Mouse (Mus musculus) small intestine, adult 2 months (tissue): ENCODE data around the gene Ehd4. TPM values are rescaled to one million over a fixed set of nuclear protein-coding genes. Genes with fewer than 3 reads are reported as not detected.

Source experiments
- H3K27ac ChIP-seq: fragments of 200-500 bp; 2 replicates; pipeline ENCODE4 v1.5.1; 2012; ENCODE audit warnings: low read depth, low read length, control low read depth, inconsistent platforms; ENCODE audit not compliant: insufficient read depth
- H3K27me3 ChIP-seq: fragments of 200-500 bp; 2 replicates; pipeline ENCODE4 v1.6.1; 2012; ENCODE audit warnings: mild to moderate bottlenecking, moderate library complexity, low read length, inconsistent platforms; ENCODE audit not compliant: control insufficient read depth, insufficient read depth
- H3K36me3 ChIP-seq: fragments of 200-500 bp; 2 replicates; pipeline ENCODE4 v1.6.1; 2012; ENCODE audit warnings: mild to moderate bottlenecking, low read length, control low read depth, inconsistent platforms; ENCODE audit not compliant: control insufficient read depth, insufficient read depth
- H3K4me1 ChIP-seq: fragments of 200-500 bp; 2 replicates; pipeline ENCODE4 v1.6.1; 2012; ENCODE audit warnings: low read length, inconsistent platforms, mixed read lengths; ENCODE audit not compliant: control insufficient read depth, insufficient read depth, insufficient read length
- H3K4me3 ChIP-seq: fragments of 200-500 bp; 2 replicates; pipeline ENCODE4 v1.5.1; 2012; ENCODE audit warnings: low read depth, mild to moderate bottlenecking, control low read depth, inconsistent platforms, low read length, moderate library complexity
- CTCF ChIP-seq: fragments of 200-500 bp; IDR thresholded peaks from 2 replicates; pipeline ENCODE4 v1.5.1; 2012; ENCODE audit warnings: low read depth, mild to moderate bottlenecking, control low read depth, inconsistent platforms, low read length, moderate library complexity, mixed read lengths; ENCODE audit not compliant: insufficient replicate concordance, insufficient read length; ENCODE audit errors: extremely low read depth
- POLR2A ChIP-seq: fragments of 200-500 bp; IDR thresholded peaks from 2 replicates; pipeline ENCODE4 v1.6.1; 2012; ENCODE audit warnings: low read depth, mild to moderate bottlenecking, control low read depth, inconsistent platforms, low read length, moderate library complexity
- WGBS: fragments of 180-500 bp; shearing (Covaris S2); methylation state at CpG from one replicate; pipeline ENCODE4 v1.1.7; 2018; 5-methylcytosine and 5-hydroxymethylcytosine counted together
- polyA plus RNA-seq: library from polyadenylated mRNA; depleted of rRNA; stranded (reverse); fragments of >200 nt; gene quantifications from 2 replicates; pipeline ENCODE4 v1.2.3, GENCODE M21; 2012

The Ehd4 gene
- polyA plus RNA-seq, 1 experiment: 30.7 TPM

DNA sequence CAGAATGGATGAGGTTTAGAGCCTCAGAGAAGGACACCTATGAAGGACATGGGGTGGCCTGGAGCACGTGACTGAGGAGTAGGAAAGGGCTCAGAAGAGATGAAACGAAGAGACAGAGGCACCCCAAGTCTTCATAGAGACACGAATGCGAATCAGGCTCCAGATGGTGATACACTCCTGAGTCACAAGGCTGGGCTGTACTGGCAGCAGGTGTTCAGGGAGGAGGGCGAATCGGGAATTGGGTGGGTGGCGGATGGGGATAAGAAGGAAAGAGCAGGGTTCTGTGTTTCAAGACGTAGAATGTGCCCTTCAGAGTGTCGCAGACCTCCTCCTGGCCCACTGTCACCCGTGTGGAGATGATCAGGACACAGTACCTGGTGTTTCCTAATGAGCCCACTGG lies 89.2 kb downstream of the Ehd4 start:
- no peak overlapping the region for H3K4me3 ChIP-seq
- H3K27ac ChIP-seq: no peak overlapping the region
- TF ChIP-seq CTCF (no peak), POLR2A (no peak)
- no peaks in the 10 kb centered on the region; the same call in 1 of the 2 replicates for H3K4me1 ChIP-seq
- WGBS: 83% methylated on average over 10 of the region's 10 CpGs
- no peaks in the 10 kb centered on the region for H3K27me3 ChIP-seq
- no peaks in the 10 kb centered on the region for H3K36me3 ChIP-seq

GRCm38 (mm10) chr2:120064639-120065038 lies 89.8 kb downstream of the Ehd4 start:
- Histone ChIP-seq H3K4me3 (no peak overlapping the region), H3K27ac (no peak overlapping the region), H3K4me1 (no peaks in the 10 kb centered on the region; the same call in 1 of the 2 replicates), H3K27me3 (no peaks in the 10 kb centered on the region), H3K36me3 (no peaks in the 10 kb centered on the region)
- WGBS: 71% methylated on average over 6 of the region's 6 CpGs
- TF ChIP-seq POLR2A (no peak), CTCF (no peak)

- no peak overlapping the region for H3K27ac ChIP-seq
- 88% methylated on average over 8 of the region's 8 CpGs for WGBS
- H3K4me3 ChIP-seq: no peak overlapping the region
- H3K27me3 ChIP-seq: no peaks in the 10 kb centered on the region
- TF ChIP-seq POLR2A (no peak; the same call in 1 of the 2 replicates), CTCF (no peak)
- no peaks in the 10 kb centered on the region for H3K4me1 ChIP-seq
- H3K36me3 ChIP-seq: no peaks in the 10 kb centered on the region
These were observed 92.2 kb downstream of the Ehd4 start for GRCm38 (mm10) chr2:120062248-120062647.

DNA sequence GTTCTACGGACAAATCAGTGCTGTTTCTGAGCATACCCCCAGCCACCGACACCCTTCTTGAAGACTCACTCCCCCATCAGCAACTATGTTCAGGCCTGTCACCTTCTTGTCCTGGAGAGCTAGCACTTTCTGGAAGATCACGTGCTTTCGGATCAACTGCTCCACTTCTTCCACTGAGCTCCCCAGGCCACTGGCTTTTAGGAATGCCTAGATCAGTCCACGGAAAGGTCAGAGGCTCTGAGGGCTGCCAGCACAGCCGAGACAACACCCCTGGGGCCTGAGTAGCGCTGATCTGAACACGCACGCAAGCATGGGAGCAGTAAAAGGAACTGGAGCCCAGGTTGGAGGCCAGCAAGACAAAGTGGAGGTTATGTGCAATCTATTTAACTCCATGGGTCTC lies 93.8 kb downstream of the Ehd4 start:
- Histone ChIP-seq H3K36me3 (no peaks in the 10 kb centered on the region), H3K4me1 (no peaks in the 10 kb centered on the region), H3K4me3 (no peak overlapping the region), H3K27me3 (no peaks in the 10 kb centered on the region), H3K27ac (no peak overlapping the region)
- TF ChIP-seq CTCF (no peak), POLR2A (no peak)
- 84% methylated on average over 9 of the region's 9 CpGs for WGBS

- no peak overlapping the region for H3K4me3 ChIP-seq
- no peaks in the 10 kb centered on the region for H3K36me3 ChIP-seq
- no peaks in the 10 kb centered on the region for H3K27me3 ChIP-seq
- H3K4me1 ChIP-seq: no peaks in the 10 kb centered on the region
- WGBS: 23% methylated on average over 6 of the region's 6 CpGs
- TF ChIP-seq POLR2A (no peak), CTCF (no peak)
- H3K27ac ChIP-seq: no peak overlapping the region
These were observed 94.2 kb downstream of the Ehd4 start for GRCm38 (mm10) chr2:120060190-120060589.

- Histone ChIP-seq H3K27ac (no peak overlapping the region), H3K4me1 (no peaks in the 10 kb centered on the region), H3K4me3 (no peak overlapping the region), H3K36me3 (no peaks in the 10 kb centered on the region), H3K27me3 (no peaks in the 10 kb centered on the region)
- TF ChIP-seq POLR2A (no peak), CTCF (no peak)
- WGBS: 87% methylated on average over 3 of the region's 3 CpGs
These were observed 94.9 kb downstream of the Ehd4 start for GRCm38 (mm10) chr2:120059466-120059865.

DNA sequence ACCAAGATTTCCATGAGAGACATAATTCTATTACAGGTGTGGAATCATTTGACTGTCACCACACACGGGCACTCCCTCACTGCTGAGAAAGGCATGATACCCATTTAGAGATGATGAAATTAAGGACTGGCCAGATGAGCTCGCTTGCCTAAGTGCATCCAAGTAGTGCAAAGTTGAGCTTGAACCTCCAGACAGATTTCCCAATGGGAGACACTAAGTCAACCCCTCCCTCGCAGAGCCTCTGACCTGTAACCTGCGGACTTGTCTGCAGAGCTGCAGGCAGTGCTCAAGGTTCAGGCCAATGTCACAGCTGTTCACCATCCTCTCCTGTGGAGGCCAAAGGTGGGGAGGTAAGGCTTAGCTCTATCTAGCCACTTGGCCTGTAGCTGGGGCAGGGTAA lies 95.6 kb downstream of the Ehd4 start:
- no peaks in the 10 kb centered on the region for H3K27me3 ChIP-seq
- H3K27ac ChIP-seq: no peak overlapping the region
- 70% methylated on average over 4 of the region's 4 CpGs for WGBS
- H3K4me1 ChIP-seq: no peaks in the 10 kb centered on the region
- no peaks in the 10 kb centered on the region for H3K36me3 ChIP-seq
- H3K4me3 ChIP-seq: no peak overlapping the region
- no peak for TF ChIP-seq POLR2A
- no peak for TF ChIP-seq CTCF

DNA sequence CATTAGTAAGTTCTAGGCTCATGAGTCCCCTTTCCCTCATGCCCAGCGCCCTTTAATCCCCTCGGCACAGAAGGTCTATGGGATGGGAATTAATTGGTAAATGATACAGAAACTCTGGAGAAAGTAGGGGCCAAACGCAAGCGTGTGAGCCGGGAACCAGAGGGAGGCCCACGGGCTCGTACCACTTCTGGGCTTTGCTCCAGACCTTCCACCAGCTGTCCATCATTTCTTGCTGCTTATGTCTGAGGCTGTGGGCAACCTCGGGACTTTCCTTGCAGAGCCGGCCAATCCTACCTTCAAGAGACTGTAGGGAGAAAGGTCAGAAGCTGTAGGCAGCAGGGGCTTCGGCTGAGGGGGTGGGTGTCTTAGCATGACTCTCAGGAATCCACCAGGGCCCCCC lies 98.5 kb downstream of the Ehd4 start:
- 89% methylated on average over 10 of the region's 10 CpGs for WGBS
- no peaks in the 10 kb centered on the region for H3K27me3 ChIP-seq

More for the DNA sequence above, 98.5 kb downstream of the Ehd4 start:
- no peaks in the 10 kb centered on the region for H3K4me1 ChIP-seq
- no peak overlapping the region for H3K27ac ChIP-seq
- H3K4me3 ChIP-seq: no peak overlapping the region
- no peaks in the 10 kb centered on the region for H3K36me3 ChIP-seq
- no peak for TF ChIP-seq CTCF
- TF ChIP-seq POLR2A: no peak
